Mouse (Mus musculus): ENCODE measurements around the gene Rab3a.

DNA sequence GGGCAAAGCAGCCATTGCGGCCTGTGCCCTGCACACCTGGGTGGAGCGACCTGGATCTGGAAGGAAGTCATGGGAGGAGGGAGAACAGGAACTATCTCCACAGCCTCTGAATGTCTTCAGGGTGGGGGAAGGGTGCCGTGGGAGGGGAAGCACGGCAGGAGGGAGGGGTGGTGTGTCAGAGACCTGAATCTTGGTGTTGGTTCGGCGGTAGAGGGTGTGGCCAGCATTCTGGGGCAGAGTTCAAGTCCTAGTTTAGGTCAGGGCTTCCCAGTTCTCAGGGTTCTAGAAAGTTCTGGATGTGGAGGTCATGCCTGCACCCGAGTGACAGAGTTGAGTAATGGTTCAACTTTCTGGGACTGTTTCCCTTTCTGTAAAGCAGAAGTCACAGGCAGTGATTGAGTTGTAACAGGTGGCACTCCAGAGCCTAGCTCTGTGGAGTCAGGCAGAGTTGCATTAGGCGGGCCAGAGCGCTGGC lies 34.6 kb upstream of the Rab3a start:
- TF ChIP-seq EP300 (IDR thresholded peaks at IDR 0.05; ENCODE audit: insufficient read depth, low read depth, low read length) (no peak), CTCF (IDR thresholded peaks at IDR 0.05) (no peak), POLR2A (IDR thresholded peaks at IDR 0.05; ENCODE audit: insufficient read depth, low read depth, low read length) (no peak)
